Mouse (Mus musculus): ENCODE measurements around the gene Adprhl1. TPM values are rescaled to one million over a fixed set of nuclear protein-coding genes. Genes with fewer than 3 reads are reported as not detected.
A peak's percentile ranks its signal among the peaks of the same experiment; 100 is the strongest.

Gene Adprhl1
- polyA plus RNA-seq, 2 experiments from 2014 or later: not detected

DNA sequence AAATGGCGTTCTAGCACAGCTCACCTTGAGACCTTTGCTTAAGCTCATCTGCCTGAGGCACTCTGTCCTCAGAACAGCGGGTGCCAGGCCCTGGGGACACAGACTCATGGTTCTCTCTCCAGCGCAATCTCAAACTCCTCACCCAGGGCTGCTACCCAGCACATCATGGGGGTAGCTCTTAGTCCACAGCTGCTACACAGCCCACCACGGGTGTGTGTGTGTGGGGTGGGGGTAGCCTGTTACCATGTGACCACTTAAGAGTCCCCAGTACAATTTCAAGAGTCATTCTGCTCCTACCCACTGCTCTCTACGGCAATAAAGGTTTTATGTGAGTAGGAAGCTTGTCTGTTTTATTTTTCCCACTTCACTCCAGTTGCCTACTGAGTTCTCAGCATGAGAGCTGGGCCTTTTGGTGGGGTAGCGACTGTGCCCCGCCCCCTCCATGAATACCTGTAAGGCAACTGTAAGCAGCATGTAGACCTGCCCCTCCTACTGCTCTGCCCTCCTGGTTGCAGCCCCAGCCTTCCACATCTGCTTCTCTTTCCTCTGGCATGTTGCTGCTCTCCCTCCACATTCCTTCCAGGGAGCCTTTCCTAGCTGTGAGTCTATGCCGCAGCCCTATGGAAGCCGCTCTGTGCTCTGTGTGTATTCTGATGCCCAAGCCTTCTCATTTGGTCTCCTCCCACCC is 24.9 kb downstream of the Adprhl1 start:
- ATAC-seq: no peak

DNA sequence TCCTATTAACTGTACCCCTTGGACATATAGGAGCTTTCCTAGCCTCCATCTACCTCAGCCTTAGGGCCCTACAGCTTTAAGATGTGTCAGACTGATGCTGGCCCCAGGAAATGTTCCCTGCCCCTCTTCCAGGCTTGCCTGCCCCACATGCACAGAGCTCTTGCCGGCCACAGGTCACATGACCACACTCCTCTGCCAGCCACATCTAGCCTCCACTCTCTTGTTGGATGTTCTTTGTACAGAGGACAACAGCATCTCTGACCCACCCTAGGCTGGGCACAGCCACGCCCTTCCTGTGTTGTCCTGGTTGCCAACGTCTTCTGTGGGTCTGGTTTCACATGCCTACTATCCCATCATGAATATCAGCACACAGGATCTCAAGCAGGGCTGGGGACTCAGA is 26.8 kb downstream of the Adprhl1 start:
- no peak for ATAC-seq

DNA sequence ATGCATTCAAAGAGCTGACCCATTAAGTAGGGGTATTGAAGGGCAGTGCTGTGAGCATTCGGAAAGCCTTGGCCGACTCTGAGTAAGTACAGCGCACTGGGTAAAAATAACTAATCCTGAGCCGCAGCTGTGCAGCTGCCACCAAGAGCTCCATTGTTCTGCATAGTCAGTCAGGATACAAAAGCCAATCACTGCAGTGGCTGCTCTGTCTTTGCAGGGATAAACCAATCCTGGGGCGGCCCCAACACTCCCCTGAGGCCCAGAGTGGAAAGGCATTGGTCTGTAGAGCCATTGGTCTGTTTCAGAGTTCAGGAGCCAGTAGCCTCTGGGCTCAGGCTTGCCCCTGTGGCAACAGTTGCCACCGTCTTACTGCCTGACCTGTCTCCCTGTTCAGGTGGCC is 27.7 kb downstream of the Adprhl1 start:
- ATAC-seq: no peak

DNA sequence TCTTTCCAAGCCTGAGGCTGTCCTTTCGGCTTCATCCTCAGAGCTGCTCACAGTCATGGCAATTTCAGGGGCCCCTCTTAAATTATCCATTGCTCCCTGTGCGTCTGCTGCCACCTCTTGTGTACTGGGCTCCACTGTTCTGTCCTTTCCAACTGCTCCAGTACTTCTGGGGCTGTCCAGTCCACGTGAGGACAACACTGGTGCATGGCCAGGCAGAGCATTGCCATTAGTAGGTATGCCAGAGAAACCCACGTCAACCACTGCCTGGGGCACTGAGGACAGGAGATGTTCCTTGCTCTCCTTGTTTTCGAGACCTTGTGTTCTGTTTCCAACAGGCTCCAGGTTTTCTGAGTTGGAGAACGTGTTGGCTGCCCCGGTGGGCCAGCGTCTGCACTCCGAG is 29.5 kb downstream of the Adprhl1 start:
- ATAC-seq: no peak

DNA sequence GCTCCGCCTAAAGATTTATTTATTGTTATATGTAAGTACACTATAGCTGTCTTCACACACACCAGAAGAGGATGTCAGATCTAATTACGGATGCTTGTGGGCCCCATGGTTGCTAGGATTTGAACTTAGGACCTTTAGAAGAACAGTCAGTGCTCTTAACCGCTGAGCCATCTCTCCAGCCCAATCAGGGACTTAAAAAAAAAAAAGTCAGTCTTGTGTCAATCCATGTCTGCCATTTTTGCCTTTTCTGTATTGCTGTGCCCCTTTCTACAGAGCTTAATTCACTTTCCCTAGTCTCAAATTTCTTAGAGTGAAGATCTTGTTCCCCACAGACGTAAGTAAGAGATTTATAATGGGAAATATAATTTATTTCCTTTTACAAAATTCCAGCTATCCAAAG is 35.5 kb downstream of the Adprhl1 start:
- no peak for ATAC-seq

DNA sequence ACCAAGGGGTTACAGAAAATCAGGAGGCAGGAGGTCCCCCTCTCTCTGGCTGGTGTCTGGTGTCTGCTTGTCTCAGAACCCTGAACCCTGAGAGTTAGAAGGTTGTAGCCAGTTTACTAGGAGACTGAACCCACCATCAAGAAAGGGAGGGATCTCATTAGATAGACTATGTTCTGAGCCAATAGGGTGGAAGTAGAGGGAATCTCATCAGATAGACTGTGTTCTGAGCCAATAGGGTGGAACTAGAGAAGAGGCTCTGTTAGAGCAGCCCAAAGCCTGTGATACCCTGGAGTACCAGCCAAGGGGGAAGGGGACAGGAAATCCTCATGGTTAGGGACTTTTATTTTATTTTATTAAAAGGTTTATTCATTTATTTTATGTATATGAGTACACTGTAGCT is 36.0 kb downstream of the Adprhl1 start:
- no peak for ATAC-seq

DNA sequence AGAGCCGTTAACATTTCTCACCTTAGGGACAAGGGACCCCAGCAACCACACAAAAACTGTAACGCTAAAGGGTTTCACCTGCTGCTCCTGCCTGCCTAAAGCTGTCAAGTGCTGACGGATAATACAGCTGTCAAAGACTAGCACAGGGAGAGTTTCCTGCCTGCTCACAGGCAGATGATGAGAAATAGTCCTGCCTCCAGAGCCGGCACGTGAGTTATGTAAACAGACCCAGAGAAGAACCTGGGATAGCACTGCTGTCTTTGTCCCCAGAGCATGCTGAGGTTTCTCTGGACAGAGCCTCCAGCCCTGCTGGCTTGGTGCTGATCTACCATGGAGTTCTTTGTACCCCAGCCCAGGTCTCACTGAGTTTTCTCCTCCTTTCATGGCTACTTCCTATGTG is 36.9 kb downstream of the Adprhl1 start:
- ATAC-seq: no peak

DNA sequence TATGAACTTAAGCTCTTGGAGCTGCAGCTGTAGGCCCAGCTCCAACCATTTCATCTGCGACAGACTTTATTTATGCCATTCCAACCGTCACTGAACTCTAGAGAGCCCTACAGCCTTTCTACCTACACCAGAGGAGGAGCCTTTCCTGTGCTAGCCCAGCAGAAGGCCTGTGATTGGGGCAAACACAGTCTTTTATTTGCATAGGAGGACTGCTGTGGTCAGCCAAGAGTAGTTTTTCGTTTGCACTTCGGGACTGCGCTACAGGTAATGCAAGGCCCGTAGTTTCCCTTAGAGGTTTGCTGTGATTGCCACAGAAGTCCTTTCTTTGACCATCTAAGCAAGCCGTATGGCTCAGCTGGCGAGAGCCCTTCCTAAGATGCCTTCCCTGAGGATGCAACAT is 37.6 kb downstream of the Adprhl1 start:
- no peak for ATAC-seq

DNA sequence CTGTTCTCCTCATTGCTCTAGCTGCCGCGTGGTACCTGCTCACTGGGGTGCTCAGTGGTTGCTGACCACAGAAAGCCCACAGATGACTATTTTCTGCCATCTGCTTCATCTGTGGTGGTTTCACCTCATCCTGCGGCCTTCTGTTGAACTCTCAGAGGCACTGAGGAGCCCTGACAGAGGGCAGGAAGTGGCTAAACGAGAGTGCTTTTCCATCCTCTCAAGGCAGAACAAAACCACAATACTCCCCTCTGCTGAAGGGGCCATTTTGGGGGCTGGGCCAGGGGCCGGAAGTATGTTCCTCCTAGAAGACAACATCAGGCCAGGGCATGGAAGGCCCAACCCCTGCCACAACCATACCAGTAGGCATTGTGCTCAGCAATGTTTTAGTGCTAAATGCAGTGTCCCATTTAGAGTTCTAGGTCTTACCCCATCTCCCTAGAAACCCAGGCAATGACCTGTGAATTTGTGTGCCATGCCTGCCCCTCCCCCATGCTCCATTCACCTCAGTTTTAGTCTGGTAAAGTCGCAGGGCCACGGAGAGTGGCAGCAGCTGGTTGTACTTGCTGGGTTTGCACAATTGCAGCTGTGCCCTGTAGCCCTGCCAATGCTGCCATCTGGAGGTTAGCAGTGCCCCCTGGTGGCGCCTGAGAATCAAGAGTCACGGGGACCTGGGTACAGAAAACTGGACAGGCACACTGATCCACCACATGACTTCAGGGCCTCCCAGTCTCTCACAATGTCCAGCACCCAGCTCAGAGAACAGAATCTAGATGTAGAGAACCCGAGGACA is 40.3 kb downstream of the Adprhl1 start:
- ATAC-seq: peak; percentile 94

DNA sequence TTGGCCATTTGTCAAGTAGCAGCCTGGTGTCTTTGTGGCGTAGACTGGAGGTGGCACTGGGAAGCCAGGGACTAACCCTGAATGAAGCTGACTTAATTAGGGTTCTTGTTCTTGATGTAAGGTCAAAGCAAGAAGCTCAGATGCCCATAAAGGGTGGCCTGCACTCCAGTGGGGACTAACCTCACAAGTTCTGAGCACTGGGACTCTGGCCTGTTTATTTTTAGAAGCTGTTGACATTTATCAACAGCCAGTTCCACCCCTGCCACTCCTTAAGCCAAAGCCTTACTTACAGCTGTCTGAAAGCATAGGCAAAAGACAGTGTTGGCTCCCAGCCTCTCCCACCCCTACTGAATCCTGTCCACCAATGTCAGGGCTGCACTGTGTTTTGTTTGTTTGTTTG is 44.2 kb downstream of the Adprhl1 start:
- ATAC-seq: no peak

DNA sequence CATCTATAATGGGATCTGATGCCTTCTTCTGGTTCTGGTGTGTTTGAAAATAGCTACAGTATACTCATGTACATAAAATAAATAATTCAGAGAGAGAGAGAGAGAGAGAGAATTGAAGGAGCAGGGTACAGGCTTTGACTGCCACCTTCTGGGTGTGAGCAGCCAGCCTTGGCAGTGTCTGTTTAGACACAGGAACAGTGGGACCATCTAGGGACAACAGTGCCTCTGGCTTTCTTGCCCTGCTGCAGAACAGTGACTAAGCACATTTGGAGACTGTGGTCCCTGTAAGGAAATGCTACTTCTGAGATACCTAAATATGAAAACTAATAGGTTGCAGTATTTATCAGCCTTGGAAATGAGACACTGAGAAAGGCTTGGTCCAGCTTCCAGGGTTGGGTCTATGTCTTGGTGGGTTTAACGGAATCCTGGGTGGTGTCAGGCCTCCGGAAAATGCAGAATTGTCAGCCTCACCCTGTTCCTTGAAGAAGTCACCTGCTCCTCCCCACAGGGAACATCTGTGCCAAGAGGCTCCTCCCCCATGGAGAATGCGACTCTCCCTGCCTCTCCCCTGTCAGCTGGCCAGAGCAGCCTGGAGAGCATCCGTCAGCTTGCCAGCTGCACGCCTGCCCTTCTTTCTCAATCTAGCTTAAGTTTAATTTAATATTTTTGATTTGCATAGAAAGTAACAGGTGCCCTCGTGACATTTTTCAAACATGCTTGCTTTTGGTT is 45.2 kb downstream of the Adprhl1 start:
- ATAC-seq: no peak

DNA sequence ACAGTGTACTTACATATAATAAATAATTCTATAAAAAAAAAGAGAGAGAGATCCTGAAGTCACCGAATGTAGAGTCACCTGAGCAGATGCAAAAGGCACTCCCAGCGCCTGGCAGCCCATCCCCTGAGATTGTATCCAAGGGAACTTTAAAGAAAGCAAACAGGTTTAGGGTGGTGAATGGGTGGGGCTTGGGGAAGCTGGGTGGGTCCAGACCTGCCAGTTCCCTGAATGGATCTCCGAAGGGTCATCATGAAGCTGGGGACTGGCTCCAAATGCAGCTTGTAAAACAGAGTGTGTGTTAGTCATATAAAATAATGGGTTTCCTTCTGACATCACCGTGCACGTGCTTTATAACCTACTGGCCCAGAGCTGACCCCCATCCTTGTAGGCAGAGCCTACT is 47.7 kb downstream of the Adprhl1 start:
- ATAC-seq: no peak

DNA sequence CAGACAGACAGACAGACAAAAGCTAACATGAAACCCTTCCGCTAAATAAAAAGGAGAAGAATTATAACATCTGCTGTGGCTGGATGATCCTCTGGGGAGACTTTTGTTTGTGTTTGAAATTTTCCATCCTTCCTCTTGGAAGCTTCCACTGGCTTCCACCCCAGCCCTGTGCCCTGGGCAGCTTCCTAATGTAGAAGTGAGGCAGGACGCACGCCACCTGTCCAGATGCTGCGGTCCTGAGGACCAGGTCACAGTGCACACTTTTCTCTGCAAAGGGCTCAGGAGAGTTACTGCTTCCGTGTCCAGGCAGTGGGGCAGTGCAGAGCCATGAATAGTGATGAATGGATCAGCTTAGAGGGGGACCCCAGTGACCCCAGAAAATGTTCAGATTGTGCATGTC is 48.7 kb downstream of the Adprhl1 start:
- ATAC-seq: no peak

DNA sequence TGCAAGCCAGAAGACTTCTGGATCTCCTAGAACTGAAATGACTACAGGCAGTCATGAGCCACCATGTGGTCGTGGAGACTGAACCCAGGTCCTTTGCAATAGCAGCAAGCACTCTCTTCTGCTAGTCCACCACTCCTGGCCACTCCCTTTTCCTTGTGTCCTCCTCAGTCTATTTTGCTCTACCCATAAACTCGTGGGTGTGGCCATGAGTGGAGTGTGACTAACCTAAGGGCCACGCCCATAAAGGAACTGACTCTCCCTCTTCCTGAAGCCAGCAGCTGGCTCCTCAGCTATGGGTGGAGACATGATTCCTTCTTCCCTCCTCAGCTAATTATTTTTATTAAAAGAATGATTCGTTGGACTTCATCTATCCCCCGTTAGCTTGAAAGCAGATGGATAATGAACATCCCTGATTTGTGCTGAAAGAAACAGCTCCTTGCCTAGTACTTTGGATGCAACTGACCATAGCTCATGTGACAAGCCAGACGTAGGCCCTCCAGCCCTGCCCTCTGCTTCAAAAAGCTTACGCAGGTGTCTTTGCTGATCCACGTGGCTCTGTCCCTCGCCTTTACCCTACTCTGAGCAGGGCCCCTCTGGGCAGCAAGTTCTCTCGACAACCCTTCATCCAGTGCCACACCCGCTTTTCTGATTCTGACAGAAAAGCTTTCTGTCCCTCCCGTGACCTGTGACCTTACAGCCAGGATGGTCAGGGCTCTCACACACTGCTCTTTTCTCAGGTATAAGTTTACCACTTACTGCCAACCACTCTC is 49.4 kb downstream of the Adprhl1 start:
- no peak for ATAC-seq

DNA sequence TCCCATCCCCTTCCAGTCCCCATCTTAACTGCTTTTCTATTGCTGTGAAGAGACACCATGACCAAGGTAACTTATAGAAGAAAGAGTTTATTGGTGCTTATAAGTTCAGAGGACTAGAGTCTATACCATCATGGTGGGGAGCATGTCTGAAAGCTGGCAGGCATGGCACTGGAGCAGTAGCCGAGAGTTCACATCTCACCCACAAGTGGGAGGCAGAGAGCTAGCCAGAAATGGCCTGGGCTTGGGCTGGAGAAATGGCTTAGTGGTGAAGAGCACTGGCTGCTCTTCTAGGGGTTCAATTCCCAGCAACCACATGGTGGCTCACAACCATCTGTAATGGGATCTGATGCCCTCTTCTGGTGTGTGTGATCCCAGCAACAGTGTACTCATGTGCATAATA is 50.5 kb downstream of the Adprhl1 start:
- no peak for ATAC-seq

DNA sequence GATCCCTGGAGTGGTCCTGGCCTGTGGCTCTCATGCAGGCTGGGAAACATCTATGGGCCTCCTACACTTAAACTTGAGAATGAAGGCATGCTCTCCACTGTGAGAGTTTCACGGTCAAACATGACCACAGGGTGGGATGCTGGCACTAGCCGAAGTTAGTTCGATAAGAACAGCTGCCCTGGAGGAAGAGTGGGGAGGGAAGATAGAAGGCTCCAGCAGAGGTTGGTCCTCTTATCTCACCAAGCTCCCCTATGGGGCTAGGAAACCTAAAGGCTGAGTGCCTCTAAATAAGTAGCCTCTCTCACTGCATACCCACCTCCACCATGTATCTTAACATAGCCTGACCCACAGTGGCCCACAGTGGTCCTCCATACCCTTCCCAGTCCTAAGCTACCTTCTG is 51.2 kb downstream of the Adprhl1 start:
- ATAC-seq: no peak

DNA sequence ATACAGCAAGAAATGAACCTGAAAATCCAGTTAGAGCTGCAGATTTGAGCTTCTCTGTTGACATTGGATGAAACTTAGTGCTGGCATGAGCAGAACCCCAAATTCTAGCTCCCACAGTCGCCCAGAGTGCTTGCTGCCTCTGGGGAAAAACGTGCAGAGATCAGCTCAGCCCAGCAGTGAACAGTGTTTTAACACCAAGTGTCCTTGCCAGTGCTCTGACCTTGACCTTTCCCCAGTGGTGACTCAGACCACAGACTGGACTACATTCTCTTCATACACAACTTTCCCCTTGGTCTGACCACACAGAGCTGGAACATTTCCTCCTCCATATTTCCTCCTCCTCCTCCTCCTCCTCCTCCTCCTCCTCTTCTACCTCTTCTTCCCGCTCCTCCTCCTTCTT is 51.9 kb downstream of the Adprhl1 start:
- no peak for ATAC-seq

DNA sequence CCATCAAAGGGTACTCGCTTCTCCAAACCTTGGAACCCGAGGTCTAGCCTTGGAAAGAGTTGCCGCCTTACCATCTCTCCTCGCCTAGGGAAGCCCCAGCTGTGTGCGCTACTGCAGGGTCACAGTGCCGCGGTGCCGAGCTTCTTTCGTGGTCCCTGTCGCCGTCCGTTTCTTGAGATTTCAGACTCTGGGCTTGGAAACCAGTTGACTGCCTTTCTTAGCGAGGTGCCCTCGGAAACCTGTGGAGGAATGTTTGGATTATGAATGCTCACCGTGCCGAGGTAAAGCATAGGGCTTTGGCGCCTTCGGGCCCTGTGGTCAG is 53.0 kb downstream of the Adprhl1 start:
- ATAC-seq: no peak

DNA sequence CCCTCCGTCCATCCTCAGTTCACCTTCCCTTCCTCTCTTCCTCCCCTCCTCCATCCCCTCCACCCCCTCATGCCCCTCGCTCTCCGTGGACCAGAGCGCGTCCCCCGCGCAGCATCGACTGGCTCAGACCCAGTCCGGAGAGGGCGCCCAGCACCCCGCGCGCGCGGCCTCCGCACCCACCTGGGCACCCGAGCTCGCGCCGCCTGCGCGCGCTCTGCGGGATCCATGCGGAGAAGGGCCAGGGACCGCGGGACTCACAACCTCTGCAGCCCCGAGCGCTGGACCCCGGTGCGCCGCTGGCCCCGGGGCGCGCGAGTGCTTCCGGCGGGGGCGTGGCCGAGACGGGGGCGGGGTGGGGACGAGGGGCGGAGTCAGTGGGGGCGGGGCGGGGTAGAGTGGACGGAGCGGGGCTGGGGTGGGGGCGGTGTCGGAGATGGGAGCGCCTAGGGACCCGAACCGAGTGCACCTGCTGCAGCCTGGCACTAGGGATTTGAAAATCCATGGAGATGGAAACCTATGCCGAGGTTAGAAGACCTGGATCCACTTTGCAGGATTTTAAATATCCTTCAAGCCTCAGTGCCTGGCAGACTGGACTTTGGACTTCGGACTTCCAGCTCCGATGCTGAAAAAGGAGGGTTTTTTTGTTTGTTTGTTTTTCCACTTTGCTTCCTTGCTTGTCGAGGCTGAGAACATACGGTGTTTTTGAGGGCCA is 53.5 kb downstream of the Adprhl1 start, which contains the start of gene Grtp1:
Gene Grtp1, minus strand, starts transcription at position 320 of the 712 bp plus-strand sequence.
- peak; percentile 36 for ATAC-seq

DNA sequence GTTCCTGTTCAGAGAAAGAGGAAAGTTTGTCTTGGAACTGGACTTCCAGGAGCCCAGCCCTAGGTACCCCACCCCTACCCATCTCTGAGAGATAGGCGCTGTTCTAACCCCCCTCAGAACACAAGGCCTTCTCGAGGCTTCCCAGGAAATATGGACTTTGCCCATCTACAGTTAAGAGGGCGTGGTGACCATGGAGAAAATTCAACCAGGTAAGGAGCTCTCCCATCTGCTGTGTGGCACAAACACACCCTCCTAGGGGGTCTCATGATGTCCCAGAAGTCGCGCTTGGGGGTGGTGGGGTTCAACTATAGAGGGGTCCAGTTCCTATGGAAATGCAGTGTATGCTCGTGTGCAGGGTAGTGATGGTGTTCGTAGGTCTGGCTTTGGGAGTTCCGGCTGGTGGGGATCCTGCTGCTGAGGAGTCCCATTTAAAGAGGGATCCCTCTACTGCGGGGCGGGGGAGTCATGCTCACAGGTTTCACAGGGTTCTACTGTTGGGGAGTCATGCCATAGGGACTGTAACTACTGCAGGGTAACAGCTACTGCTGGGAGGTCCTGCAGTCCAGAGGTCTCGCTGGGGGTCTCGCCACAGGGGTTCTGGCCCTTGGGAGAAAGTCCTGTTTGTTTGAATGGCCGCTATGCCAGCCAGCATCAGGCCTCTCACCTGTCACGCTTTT is 54.4 kb downstream of the Adprhl1 start:
- ATAC-seq: no peak

DNA sequence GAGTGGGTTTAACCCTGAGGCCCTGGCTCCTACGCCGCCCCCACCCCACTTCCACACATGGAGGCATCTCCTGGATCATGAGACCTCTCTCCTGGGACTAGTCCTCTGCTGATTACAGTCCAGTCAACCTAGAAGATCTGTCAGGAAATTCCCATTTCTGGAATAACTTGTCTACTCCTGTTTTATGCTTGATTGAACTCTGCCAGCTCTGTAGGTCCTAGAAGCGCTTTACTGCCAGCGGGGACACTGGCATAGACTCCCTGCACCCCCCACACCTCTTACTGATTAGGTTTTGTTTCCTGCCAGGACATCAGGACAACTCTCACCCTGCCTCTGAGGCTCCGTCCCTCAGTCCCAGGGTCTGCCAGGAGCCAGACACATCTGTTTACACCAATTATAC is 56.5 kb downstream of the Adprhl1 start:
- no peak for ATAC-seq

DNA sequence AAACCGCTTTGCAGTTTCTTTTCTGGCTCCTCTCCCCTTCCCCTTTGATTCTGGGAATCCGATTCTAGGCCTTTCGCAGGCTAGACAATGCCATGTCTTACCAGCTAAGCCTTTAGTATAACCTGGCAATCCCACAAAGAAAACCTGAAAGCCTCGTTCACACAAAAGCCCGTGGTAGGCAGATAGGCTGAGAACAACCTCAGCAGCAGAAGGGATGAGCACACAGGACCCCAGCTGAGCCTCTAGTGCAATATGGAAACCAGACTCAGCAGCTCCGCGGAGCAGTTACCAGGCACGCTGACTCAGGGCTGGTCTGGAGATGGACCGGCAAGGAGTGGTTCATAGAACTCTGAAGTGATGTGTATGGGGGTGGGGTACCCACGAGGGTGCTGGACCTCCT is 59.1 kb downstream of the Adprhl1 start:
- ATAC-seq: no peak
